Mouse (Mus musculus) liver, embryonic 13.5 days (tissue): Measurements from ENCODE around the gene Ermn. TPM values are rescaled to one million over a fixed set of nuclear protein-coding genes. Genes with fewer than 3 reads are reported as not detected.

Experiments used
- ATAC-seq: fragments of 200-750 bp; cut with Nextera tagmentation; 2 replicates; pipeline ENCODE4 v1.8.0; 2017; ENCODE audit warnings: low read depth, mild to moderate bottlenecking, moderate number of reproducible peaks, moderate library complexity
- DNase-seq: peaks from one replicate; pipeline ENCODE4 v3.0.0; 2022
- H3K27ac ChIP-seq: fragments of 300-500 bp; sonication (generic); 2 replicates; pipeline ENCODE4 v1.5.1; 2015; ENCODE audit warnings: moderate library complexity, mild to moderate bottlenecking, inconsistent platforms
- H3K27me3 ChIP-seq: fragments of 300-500 bp; sonication (generic); 2 replicates; pipeline ENCODE4 v1.6.1; 2015; ENCODE audit warnings: mild to moderate bottlenecking, inconsistent platforms
- H3K36me3 ChIP-seq: fragments of 300-500 bp; sonication (generic); 2 replicates; pipeline ENCODE4 v1.6.1; 2015; ENCODE audit warnings: mild to moderate bottlenecking, inconsistent platforms
- H3K4me1 ChIP-seq: fragments of 300-500 bp; sonication (generic); replicated peaks from 2 replicates; pipeline ENCODE4 v1.6.1; 2015; ENCODE audit warnings: inconsistent platforms
- H3K4me2 ChIP-seq: fragments of 300-500 bp; sonication (generic); 2 replicates; pipeline ENCODE4 v1.6.1; 2015; ENCODE audit warnings: inconsistent platforms, mild to moderate bottlenecking, moderate library complexity
- H3K4me3 ChIP-seq: fragments of 300-500 bp; sonication (generic); replicated peaks from 2 replicates; pipeline ENCODE4 v1.5.1; 2015; ENCODE audit warnings: mild to moderate bottlenecking, inconsistent platforms
- H3K9ac ChIP-seq: fragments of 300-500 bp; sonication (generic); 2 replicates; pipeline ENCODE4 v1.6.1; 2015; ENCODE audit warnings: mild to moderate bottlenecking, inconsistent platforms
- H3K9me3 ChIP-seq: fragments of 300-500 bp; sonication (generic); replicated peaks from 2 replicates; pipeline ENCODE4 v1.6.1; 2016; ENCODE audit warnings: inconsistent platforms
- WGBS: fragments of 180-500 bp; shearing (Covaris S2); methylation state at CpG from one replicate; pipeline ENCODE4 v1.1.7; 2015; ENCODE audit not compliant: insufficient replicate concordance; 5-methylcytosine and 5-hydroxymethylcytosine counted together
- polyA plus RNA-seq: library from polyadenylated mRNA; unstranded; fragments of >200 nt; fragmentation: Nextera tagmentation; extraction: Ambion mirVana; gene quantifications from 2 replicates; pipeline ENCODE4 v1.2.1, GENCODE M21; 2015

The Ermn gene
- polyA plus RNA-seq, 1 experiment from 2014 or later: not detected

- no peak overlapping the region for H3K9ac ChIP-seq
- H3K36me3 ChIP-seq: no peaks in the 10 kb centered on the region
- H3K9me3 ChIP-seq: no peaks in the 10 kb centered on the region
- WGBS: 74% methylated on average over 5 of the region's 5 CpGs
- no peaks in the 10 kb centered on the region for H3K4me1 ChIP-seq
- ATAC-seq (no peak), DNase-seq (no peak)
- H3K27me3 ChIP-seq: no peaks in the 10 kb centered on the region
- no peak overlapping the region for H3K27ac ChIP-seq
- H3K4me2 ChIP-seq: no peak overlapping the region
- no peak overlapping the region for H3K4me3 ChIP-seq
Measured at GRCm38 (mm10) chr2:58007081-58007480, 45.6 kb downstream of the Ermn start.

- no peak for ATAC-seq
- DNase-seq: no peak
- WGBS: 60% methylated on average over 3 of the region's 3 CpGs
- Histone ChIP-seq H3K4me3 (no peak overlapping the region), H3K4me2 (no peak overlapping the region), H3K4me1 (no peaks in the 10 kb centered on the region), H3K27me3 (no peaks in the 10 kb centered on the region), H3K9ac (no peak overlapping the region), H3K27ac (no peak overlapping the region), H3K9me3 (no peaks in the 10 kb centered on the region), H3K36me3 (no peaks in the 10 kb centered on the region)
Measured at GRCm38 (mm10) chr2:58001497-58001896, 51.2 kb downstream of the Ermn start.

- Histone ChIP-seq H3K4me2 (no peak within 1 kb of the TSS), H3K4me3 (no peak within 1 kb of the TSS), H3K4me1 (no peaks in the 10 kb centered on the region), H3K9me3 (no peaks in the 10 kb centered on the region), H3K9ac (no peak within 1 kb of the TSS), H3K27ac (no peak within 1 kb of the TSS), H3K27me3 (no peaks in the 10 kb centered on the region), H3K36me3 (no peaks in the 10 kb centered on the region)
- no peak for DNase-seq
- no peak for ATAC-seq
- WGBS: 44% methylated on average over 12 of the region's 12 CpGs
Measured at GRCm38 (mm10) chr2:57997752-57998430, 54.8 kb downstream of the Ermn start, which contains the start of gene Galnt5. TSS of gene Galnt5 (plus strand) at chr2:57997884.

Other genes with a start within 250 kb of the Ermn start
- 0.03 and 0.07 TPM in 2 replicates for gene Galnt5, start 55.0 kb downstream of the Ermn start, polyA plus RNA-seq
- 1.6 and 2.5 TPM in 2 replicates for gene Cytip, start 142.7 kb upstream of the Ermn start, polyA plus RNA-seq